Mouse (Mus musculus): ENCODE measurements around the gene Fam222a. TPM values are rescaled to one million over a fixed set of nuclear protein-coding genes. Genes with fewer than 3 reads are reported as not detected.

Fam222a gene
- polyA plus RNA-seq, 1 experiment from 2014 or later: 2.3 TPM

DNA sequence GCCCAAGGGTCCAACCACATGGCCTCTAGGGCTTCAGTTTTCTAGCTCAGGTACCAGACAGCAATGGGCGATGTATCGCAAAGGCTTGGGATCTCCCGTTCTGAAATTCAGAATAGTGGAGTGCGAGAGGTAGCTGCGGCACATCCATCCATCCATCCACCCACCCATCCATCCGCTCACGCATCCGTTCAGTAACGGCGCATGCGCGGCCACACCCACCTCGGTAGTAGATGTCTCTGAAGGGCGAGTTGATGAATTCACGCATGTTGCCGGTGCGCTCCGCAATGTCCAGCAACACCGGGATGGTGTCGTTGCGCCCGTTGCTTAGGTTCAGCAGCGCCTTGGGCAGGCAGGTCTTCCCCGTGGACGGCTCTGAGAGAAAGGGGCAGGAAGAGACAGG lies 68.3 kb downstream of the Fam222a start:
- 79% methylated on average over 25 of the region's 25 CpGs for WGBS
- Histone ChIP-seq H3K4me3 (no peak overlapping the region), H3K36me3 (replicated peaks) (no peaks in the 10 kb centered on the region), H3K27ac (replicated peaks) (no peak overlapping the region), H3K4me1 (peaks cover 17% of the 10 kb centered on the region), H3K9me3 (no peaks in the 10 kb centered on the region), H3K27me3 (replicated peaks; ENCODE audit: low read depth, poor library complexity, severe bottlenecking) (peaks cover 40% of the 10 kb centered on the region)
- DNase-seq (ENCODE audit: low spot score): no peak

DNA sequence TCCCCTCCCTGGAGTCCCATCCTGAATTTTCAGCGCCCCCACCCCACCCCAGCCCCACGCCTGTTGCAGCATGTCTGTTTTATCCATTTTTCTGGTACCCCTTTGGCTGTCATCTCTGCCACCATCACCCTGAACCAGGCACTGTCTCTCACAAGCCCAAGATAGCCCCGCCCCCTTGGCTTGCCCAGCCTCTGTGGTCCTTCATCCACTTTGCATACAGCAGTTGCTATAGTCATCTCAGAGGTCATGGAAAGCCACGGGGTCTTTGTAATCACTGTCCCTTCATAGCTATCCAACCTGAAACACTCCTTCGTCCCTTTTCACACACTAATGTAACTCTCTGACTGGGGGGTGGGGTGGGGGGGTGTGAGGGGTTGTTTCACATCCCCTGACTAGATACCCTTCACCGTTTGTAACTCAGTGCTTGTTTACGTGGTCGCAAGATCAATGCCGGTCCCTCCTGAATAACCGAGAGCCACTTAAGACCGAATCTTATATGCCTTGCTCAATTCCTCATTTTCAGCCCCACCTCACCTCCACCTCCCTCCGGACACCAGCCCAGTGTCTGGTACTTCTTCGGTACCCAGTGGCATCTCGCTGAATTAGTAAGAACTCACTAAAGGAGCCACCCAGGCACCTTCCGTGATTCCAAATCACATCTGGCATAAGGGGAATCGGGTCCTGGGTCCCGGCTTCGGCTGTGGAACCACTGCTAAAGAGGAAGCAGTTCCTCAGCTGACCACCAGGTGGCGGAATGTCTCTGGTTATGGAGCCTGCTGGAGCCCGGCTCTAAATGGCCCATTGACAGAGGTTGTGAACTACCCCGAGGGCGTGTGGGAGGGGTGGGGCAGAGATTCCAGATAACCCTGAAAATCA lies 71.2 kb downstream of the Fam222a start:
- WGBS: 14% methylated on average over 22 of the region's 22 CpGs
- H3K4me3 ChIP-seq: peak overlapping the region; percentile 35

DNA sequence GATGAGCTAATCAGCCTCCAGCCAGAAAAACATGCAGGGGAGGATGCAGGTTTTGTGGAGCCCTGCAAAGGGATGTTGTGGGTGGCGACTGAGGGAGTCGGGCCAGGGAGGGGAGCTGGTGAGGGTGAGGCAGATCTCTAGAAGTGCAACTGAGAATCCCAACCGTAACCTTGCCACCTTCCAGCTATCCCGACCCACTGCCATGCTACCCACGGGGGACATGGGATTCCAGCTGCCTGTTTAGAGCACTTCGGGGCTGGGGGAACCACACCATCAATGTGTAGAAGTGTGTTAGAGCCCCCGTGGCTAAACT lies 71.8 kb downstream of the Fam222a start:
- no peak overlapping the region for H3K27ac ChIP-seq (replicated peaks)
- no peaks in the 10 kb centered on the region for H3K36me3 ChIP-seq (replicated peaks)
- WGBS: 19% methylated on average over 7 of the region's 7 CpGs
- H3K4me3 ChIP-seq: peak overlapping the region; percentile 35
- no peaks in the 10 kb centered on the region for H3K9me3 ChIP-seq
- H3K27me3 ChIP-seq (replicated peaks; ENCODE audit: low read depth, poor library complexity, severe bottlenecking): peaks cover 56% of the 10 kb centered on the region
- no peak for DNase-seq (ENCODE audit: low spot score)
- H3K4me1 ChIP-seq: peaks cover 18% of the 10 kb centered on the region

More for the DNA sequence above, 71.2 kb downstream of the Fam222a start:
- DNase-seq (ENCODE audit: low spot score): peak; percentile 90
- Histone ChIP-seq H3K27me3 (replicated peaks; ENCODE audit: low read depth, poor library complexity, severe bottlenecking) (peaks cover 54% of the 10 kb centered on the region), H3K9me3 (no peaks in the 10 kb centered on the region), H3K4me1 (peaks cover 17% of the 10 kb centered on the region), H3K36me3 (replicated peaks) (no peaks in the 10 kb centered on the region), H3K27ac (replicated peaks) (no peak overlapping the region)

DNA sequence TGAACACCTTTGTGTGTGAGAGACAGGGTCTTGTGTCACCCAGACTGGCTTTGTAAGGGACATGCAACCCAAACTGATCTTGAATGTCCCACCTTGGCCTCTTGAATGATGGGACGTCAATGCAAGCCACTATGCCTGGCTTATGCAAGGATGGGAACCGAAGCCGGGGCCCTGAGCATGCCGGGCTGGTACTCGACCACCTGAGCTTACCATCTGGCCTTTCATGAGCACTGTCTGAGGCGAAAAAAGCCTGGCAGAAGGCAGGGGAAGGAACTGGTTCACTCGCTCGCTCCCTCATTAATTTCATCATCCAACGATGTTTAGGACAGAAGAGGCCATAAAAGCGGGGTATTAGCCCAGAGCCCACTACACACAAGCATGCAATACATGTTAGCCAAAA lies 73.0 kb downstream of the Fam222a start:
- Histone ChIP-seq H3K4me3 (no peak overlapping the region), H3K27me3 (replicated peaks; ENCODE audit: low read depth, poor library complexity, severe bottlenecking) (peaks cover 58% of the 10 kb centered on the region), H3K27ac (replicated peaks) (no peak overlapping the region), H3K36me3 (replicated peaks) (no peaks in the 10 kb centered on the region), H3K4me1 (peaks cover 27% of the 10 kb centered on the region), H3K9me3 (no peaks in the 10 kb centered on the region)
- DNase-seq (ENCODE audit: low spot score): no peak
- 85% methylated on average over 10 of the region's 10 CpGs for WGBS

DNA sequence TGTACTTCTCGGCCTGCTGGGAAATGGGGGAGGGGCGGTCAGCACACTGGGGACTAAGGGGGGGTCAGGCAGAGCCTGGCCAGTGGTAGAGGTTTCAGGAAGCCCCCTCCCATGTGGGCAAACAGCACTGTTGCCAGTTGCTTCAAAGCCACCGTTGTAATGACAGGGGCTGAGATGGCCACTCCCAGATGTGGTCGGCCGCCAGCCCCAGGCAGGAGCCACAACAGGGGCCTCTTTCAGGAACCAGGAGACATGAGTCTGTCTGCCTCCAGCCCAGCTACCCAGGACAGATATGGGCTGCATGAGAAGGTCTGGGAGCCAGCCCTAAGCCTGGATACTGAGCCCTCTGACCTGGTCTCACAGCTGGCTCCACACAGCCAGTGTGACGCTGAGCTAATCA lies 77.1 kb downstream of the Fam222a start:
- no peak overlapping the region for H3K4me3 ChIP-seq
- peaks cover 53% of the 10 kb centered on the region for H3K27me3 ChIP-seq (replicated peaks; ENCODE audit: low read depth, poor library complexity, severe bottlenecking)
- H3K9me3 ChIP-seq: no peaks in the 10 kb centered on the region
- peaks cover 52% of the 10 kb centered on the region for H3K4me1 ChIP-seq
- WGBS: 24% methylated on average over 6 of the region's 6 CpGs
- H3K36me3 ChIP-seq (replicated peaks): no peaks in the 10 kb centered on the region
- H3K27ac ChIP-seq (replicated peaks): peak overlapping the region; percentile 44
- DNase-seq (ENCODE audit: low spot score): peak; percentile 31

DNA sequence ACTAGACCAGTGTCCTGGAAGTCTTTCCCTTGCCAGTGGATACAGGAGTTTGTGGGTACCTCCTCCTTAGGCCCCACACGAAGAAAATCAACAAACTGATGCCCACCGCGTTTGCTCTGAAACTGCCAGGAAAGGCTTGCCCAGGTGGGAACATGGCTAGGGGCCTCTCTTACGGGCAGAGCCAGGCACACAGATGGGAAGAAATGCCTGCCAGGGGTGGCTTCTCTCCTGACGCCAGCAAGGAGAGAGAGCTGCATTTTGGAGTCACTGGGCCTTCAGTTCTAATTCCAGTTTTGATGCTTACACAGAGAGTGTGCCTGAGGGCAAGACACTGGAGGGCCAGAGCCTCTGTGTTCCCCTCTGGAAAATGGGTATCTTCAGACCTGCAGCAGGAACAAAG lies 78.1 kb downstream of the Fam222a start:
- no peak overlapping the region for H3K27ac ChIP-seq (replicated peaks)
- 81% methylated on average over 5 of the region's 5 CpGs for WGBS
- H3K4me1 ChIP-seq: peaks cover 59% of the 10 kb centered on the region
- no peak for DNase-seq (ENCODE audit: low spot score)
- no peaks in the 10 kb centered on the region for H3K9me3 ChIP-seq
- H3K27me3 ChIP-seq (replicated peaks; ENCODE audit: low read depth, poor library complexity, severe bottlenecking): peaks cover 53% of the 10 kb centered on the region
- H3K36me3 ChIP-seq (replicated peaks): no peaks in the 10 kb centered on the region
- H3K4me3 ChIP-seq: no peak overlapping the region

DNA sequence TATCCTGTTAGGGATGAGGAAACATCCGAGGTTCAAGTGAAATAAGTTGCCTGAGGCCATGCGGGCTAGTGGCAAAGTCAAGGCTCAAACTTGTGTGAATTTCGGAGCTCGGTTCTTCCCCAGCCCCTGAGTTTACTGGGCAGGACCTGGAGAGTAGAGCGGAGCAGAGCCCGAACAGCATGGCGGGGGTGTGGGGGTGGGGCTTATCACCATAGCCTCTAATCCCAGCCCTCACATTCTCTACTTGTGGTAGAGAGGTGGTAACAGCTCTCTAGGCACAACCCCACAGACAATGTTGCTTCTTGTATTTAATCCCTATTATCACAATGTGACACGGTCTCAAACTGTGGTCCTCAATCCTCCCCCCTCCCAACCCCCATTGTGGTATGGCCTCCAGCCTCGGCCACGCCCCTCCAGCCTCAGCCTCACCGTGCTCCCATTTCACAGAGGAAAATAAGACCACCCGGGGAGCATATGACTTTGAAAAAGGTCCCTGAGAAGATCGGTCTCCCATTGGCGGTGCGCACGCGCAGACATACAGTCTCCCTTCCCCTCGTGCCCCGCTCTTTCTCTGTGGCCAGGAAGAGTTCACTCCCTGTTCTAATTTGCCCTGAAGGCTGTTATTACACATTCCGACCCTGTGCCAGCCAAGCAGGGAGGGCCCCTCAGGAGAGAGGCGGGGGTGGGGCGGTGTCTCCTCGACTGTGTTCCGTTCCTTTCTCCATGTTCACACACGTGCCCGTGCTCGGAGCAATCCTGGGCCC lies 79.6 kb downstream of the Fam222a start:
- H3K9me3 ChIP-seq: no peaks in the 10 kb centered on the region
- peak overlapping the region; percentile 80 for H3K27ac ChIP-seq (replicated peaks)
- H3K36me3 ChIP-seq (replicated peaks): no peaks in the 10 kb centered on the region
- 3% methylated on average over 27 of the region's 27 CpGs for WGBS
- peaks cover 47% of the 10 kb centered on the region for H3K27me3 ChIP-seq (replicated peaks; ENCODE audit: low read depth, poor library complexity, severe bottlenecking)
- H3K4me3 ChIP-seq: peak overlapping the region; percentile 52
- peak; percentile 78 for DNase-seq (ENCODE audit: low spot score)
- H3K4me1 ChIP-seq: peaks cover 72% of the 10 kb centered on the region

DNA sequence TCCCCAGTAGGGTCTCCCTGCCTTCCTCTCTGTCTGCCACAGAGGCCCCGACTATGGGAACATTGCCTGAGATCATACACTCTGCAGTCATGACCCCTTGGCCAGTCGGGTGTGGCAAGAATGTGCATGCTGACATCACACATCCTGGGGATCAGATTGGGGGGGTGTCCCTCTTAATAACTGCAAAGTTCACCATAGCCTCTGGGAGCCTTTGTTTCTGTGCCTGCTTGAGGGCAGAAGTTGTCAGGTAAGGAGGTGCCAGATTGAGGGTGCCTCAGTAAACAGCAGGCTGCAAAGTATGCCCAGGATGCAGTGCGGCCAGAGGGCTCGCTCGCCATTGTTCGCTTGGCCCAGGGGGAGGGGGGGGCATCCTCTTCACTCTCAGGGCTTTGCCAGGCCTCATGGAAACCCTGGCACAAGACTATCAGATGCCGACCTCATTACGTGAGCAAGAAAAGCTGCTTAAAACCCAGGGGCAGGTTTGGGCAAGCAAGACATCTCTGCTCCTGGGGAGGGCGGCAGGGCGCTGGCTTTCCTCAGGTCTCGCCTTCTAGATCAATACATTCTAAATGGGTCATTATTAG lies 81.0 kb downstream of the Fam222a start:
- DNase-seq (ENCODE audit: low spot score): no peak
- H3K4me1 ChIP-seq: peaks cover 75% of the 10 kb centered on the region
- 64% methylated on average over 11 of the region's 11 CpGs for WGBS
- peak overlapping the region; percentile 80; the same call in 1 of the 2 replicates for H3K27ac ChIP-seq (replicated peaks)
- no peak overlapping the region for H3K4me3 ChIP-seq
- no peaks in the 10 kb centered on the region for H3K9me3 ChIP-seq
- peaks cover 60% of the 10 kb centered on the region for H3K27me3 ChIP-seq (replicated peaks; ENCODE audit: low read depth, poor library complexity, severe bottlenecking)
- no peaks in the 10 kb centered on the region for H3K36me3 ChIP-seq (replicated peaks)

DNA sequence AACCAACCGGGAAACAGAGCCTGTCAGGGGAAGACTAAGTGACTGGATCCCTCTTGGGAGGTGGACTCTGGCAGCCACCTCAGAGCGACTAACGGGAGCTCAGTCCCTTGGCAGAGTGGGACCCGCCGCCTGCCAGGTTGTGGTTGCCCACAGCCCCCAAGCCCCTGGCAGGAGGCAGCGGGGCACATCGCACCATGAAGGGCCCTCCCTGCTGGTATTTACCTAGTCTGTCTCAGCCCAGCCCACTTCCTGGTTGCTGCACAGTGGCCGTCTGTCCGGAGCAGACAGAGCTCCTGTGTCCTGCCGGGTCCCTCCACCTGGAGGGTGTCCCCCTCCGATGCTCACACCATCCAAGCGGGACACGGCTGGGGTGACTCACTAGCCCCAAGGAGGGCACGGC lies 83.2 kb downstream of the Fam222a start:
- DNase-seq (ENCODE audit: low spot score): no peak
- H3K4me1 ChIP-seq: peaks cover 67% of the 10 kb centered on the region
- peak overlapping the region; percentile 76 for H3K27ac ChIP-seq (replicated peaks)
- H3K4me3 ChIP-seq: peak overlapping the region; percentile 36
- H3K27me3 ChIP-seq (replicated peaks; ENCODE audit: low read depth, poor library complexity, severe bottlenecking): peaks cover 78% of the 10 kb centered on the region
- H3K36me3 ChIP-seq (replicated peaks): no peaks in the 10 kb centered on the region
- no peaks in the 10 kb centered on the region for H3K9me3 ChIP-seq
- WGBS: 29% methylated on average over 14 of the region's 14 CpGs

DNA sequence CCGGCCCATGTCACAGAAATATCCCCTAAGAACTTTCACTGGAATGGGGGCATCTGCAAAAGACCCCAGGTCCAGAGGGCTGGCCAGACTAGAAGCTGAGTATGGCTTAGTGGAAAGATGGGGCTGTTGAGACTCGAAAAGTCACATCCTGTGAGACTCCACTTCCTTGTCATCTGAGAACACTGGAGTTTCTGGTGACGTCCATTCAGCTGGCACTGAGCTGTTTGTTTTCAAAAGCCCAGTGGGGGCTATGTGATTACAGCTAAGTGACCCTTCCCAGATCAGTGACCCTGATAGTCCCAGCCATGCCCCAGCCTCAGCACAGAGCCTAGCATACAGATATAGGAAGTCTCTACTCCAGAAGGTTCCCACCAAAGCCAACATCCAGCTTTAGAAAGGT lies 83.6 kb downstream of the Fam222a start:
- H3K36me3 ChIP-seq (replicated peaks): no peaks in the 10 kb centered on the region
- 15% methylated on average over 3 of the region's 3 CpGs for WGBS
- H3K4me1 ChIP-seq: peaks cover 63% of the 10 kb centered on the region
- H3K9me3 ChIP-seq: no peaks in the 10 kb centered on the region
- DNase-seq (ENCODE audit: low spot score): peak; percentile 37
- H3K27me3 ChIP-seq (replicated peaks; ENCODE audit: low read depth, poor library complexity, severe bottlenecking): peaks cover 80% of the 10 kb centered on the region
- peak overlapping the region; percentile 76 for H3K27ac ChIP-seq (replicated peaks)
- peak overlapping the region; percentile 36 for H3K4me3 ChIP-seq

DNA sequence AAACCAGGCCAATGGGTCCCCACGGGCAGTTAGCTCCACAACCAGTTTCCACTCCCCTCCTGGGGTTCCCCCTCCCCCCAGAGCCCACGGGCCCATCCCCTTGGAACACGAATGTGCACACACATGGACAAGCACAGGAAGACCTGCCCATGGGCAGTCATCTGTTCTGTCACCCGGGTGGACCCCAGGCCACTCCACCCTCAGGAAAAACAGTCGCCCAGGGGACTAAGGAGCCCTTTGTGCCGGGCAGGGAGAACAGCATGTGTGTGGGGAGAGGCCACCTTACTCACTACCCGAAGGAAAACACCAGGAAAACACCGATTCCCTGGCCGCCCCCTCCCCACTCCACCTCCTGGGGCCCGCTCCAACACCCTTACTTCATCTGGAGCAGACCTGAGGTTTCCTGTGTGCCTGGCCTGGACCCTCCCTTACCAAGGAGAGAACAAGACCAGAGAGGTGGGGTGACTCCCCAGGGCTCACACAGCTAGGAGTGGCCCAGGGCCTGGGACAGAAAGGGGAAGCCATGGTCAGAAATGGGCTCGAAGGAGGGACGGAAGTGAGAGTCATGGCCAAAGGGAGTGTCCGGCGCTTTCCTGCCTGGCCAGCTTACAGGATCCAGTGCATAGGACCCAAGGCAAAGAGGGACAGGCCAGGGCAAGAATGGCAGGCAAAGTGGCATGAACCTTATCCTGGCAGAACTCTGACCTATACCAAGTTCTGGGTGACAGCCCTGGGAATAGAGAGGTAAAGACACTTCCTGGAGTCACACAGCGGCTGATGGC lies 86.0 kb downstream of the Fam222a start:
- WGBS: 69% methylated on average over 15 of the region's 15 CpGs
- Histone ChIP-seq H3K4me3 (no peak overlapping the region), H3K36me3 (replicated peaks) (no peaks in the 10 kb centered on the region), H3K9me3 (no peaks in the 10 kb centered on the region), H3K27ac (replicated peaks) (no peak overlapping the region), H3K4me1 (peaks cover 54% of the 10 kb centered on the region), H3K27me3 (replicated peaks; ENCODE audit: low read depth, poor library complexity, severe bottlenecking) (peaks cover 94% of the 10 kb centered on the region)
- DNase-seq (ENCODE audit: low spot score): no peak

DNA sequence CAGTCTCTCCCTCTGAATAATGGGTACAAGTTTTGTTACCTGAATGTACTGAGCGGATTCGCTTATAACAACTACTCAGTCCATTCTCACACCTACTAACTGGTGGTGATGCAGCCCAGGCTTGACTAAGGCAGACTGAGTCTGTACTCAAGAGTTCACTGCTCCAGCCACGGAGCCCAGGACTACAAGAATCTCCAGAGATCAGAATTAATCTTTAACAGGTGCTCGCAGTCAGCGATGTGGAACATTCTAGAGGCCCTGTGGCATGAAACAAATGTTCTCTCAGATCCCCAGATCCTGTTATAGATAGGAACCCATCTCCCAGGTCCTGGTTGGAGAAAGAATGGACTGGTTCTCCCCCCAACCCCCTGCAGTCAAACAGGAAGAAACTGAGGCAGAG lies 87.9 kb downstream of the Fam222a start:
- WGBS: 88% methylated on average over 5 of the region's 5 CpGs
- Histone ChIP-seq H3K27ac (replicated peaks) (no peak overlapping the region), H3K36me3 (replicated peaks) (no peaks in the 10 kb centered on the region), H3K9me3 (no peaks in the 10 kb centered on the region), H3K4me1 (peaks cover 35% of the 10 kb centered on the region), H3K4me3 (no peak overlapping the region), H3K27me3 (replicated peaks; ENCODE audit: low read depth, poor library complexity, severe bottlenecking) (peaks cover 94% of the 10 kb centered on the region)
- no peak for DNase-seq (ENCODE audit: low spot score)
